Mouse (Mus musculus) gastrocnemius, postnatal 25 days (tissue): Measurements from ENCODE around the gene Cacfd1. TPM values are rescaled to one million over a fixed set of nuclear protein-coding genes. Genes with fewer than 3 reads are reported as not detected.

Experiments used
- DNase-seq: peaks from one replicate; pipeline ENCODE4 v3.0.0; 2022
- long read RNA-seq, 2 experiments: library from polyadenylated mRNA; stranded (forward); transcript quantifications; one replicate each; pipeline ENCODE4 v2.0.0; 2021
- total RNA-seq, 2 experiments: library from RNA; stranded (reverse); gene quantifications; 1 replicate in 1 of 2; 2 replicates in 1 of 2; pipeline ENCODE4 v1.2.3; 2021

Gene Cacfd1
- total RNA-seq = 10 to 100 TPM; 27.9 to 30.2 TPM
- long read RNA-seq, experiment 1, transcript Cacfd1-205 (5 exons, 2,689 nt) = major isoform, 12 of 30 reads
- long read RNA-seq, experiment 1, partial matches to known transcripts = 0 of 30 reads
- long read RNA-seq, experiment 1, other reads (novel, unspliced or antisense) = 15 of 30 reads
- long read RNA-seq, experiment 2, transcript Cacfd1-205 (5 exons, 2,689 nt) = major isoform, 26 of 52 reads
- long read RNA-seq, experiment 2, partial matches to known transcripts = 16 of 52 reads
- long read RNA-seq, experiment 2, other reads (novel, unspliced or antisense) = 4 of 52 reads

DNA sequence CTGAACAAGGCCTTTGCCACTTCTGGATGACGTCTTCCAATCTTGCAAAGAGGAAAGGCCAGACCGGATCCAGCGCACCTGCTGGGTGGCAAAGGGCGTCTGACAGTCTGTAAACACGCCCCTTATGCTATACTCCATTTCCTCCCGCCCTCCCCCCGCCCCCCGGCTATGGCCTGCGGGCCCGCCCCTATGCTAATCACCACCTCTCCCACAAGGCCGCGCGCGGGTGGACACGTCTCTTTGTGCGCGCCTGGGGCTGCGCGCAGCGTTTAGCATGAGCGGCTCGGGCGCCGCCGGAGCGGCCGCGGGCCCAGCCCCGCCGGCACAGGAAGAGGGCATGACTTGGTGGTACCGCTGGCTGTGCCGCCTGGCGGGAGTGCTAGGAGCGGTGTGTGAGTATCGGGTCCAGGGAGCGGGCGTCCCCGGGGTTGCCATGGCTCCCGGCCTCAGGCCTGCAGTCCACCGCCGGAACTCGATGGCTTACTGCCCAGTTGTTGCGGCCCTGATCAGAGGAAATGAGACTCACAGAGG is at the start of gene Cacfd1:
Cacfd1 (plus strand) TSS at position 213 of the 531 bp plus-strand sequence.
- DNase-seq = peak; percentile 86

DNA sequence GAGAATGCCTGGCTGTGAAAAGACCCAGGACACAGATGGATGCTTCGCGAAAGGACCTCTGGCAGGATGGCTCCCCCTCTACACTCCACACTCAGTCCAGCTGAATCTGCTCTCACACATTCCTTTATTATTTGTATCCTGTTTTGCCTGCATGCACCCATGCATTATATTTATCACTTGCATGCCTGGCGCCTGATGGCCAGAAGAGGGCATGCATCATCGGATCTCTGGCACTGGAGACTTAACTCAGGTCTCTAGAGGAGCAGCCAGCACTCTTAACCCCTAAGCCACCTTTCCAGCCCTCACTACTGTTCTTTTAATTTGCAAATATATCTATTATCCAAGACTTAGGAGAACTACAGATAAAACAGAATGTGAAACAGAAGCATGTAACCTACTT is 49.0 kb upstream of the Cacfd1 start:
- no peak for DNase-seq

DNA sequence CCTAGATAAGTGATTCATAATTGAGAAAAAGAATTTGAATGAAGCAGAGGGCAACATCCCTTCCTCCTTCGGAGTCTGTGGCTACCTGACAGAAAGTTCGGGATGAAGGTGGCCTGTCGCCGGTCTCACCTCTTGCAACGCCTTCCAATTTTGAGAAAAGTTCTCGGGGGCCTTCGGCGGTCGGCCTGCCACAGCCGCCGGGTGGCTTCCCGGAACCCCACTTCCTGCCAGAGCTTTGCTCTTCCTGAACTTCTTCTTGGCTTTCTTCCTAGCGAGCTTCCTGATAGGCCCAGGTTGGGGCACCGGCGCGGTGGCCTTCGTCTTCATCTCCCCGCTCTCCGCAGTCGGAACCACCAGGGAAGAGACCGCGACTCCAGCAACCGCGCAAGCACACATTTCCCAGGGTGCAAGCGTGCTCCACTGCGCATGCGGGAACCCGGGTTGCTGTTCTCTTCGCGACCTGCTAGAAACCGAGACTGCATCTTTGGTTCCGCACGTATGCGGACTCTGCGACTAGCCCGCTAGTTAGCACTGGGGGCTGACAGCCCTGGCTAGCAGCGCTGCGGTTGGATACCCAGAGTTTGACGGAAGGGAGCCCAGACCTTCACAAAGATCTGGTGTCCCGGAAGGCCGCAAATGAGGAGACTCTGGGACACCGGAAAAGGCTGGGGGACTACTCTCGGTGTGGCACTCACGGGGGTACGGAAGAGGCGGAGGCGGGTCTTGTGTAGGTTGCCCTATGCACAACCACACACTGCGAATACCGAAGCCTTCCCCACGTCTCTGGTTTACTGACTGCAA is 45.6 kb upstream of the Cacfd1 start, which contains the start of gene Rexo4:
Rexo4 (minus strand) TSS at position 464 of the 801 bp plus-strand sequence.
- DNase-seq = peak; percentile 90

DNA sequence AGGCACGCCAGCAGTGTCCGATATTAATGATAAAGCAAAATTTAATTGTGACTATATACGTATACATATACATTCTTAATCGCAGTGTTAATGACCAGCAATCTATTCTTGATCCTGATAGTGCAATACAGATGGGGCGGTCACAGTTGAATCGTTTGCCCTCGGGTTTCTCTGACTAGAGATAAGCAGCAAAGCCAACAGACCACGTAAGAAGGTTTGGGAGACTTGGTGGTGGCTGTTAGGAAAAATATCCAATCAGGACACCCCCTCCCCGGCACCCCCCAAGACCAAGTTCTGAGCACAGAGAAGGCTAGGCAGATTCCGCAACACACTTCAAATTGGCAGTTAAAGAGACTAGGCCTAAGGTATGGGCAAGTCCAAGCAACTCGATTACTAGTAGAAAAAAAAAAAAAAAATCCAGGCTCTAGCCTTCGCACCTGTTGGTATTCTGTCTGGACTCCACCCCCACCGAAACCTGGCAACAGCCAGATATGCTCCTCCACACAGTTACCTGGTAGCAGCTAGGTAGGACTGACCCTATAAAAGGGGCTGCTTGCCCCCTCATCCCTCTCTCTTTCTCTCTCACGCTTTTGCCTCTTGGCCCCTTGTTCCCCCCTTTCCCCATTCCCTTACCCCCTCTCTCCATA is 44.9 kb upstream of the Cacfd1 start:
- DNase-seq = no peak

DNA sequence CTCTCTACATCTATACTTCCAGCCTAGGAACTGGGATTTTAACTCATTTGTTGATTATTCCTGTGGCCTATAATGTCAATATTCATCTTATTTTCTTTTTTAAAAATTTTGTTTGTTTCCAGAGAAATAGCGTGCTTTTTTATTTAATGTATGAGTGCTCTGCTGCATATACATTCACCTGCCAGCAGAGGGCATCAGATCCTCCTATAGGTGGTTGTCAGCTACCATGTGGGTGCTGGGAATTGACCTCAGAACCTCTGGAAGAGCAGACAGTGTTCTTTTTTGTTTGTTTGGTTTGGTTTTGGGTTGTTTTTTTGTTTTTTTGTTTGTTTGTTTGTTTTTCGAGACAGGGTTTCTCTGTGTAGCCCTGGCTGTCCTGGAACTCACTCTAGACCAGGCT is 42.5 kb upstream of the Cacfd1 start:
- DNase-seq = no peak

DNA sequence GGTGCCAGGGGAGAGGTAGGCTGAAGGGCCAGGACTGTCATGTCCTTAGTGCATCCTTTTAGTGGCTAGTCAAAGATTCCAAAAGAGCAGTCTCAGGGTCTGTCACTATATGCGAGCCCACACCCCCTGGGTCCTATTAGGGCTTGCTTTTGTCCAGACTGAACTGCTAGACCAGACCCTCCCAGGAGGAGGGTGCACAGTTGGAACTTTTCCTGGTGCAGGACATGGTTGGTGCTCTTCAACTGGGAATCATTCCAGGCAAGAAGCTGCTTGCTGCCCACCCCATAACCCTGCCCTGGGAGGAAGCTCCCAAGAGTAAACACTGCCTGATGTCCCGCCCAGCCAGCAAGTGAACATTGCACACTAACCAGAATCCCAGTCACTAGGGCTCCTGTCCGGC is 36.6 kb upstream of the Cacfd1 start, which contains the start of gene Adamts13:
Adamts13 (plus strand) TSS at position 301 of the 400 bp plus-strand sequence.
- DNase-seq = no peak

DNA sequence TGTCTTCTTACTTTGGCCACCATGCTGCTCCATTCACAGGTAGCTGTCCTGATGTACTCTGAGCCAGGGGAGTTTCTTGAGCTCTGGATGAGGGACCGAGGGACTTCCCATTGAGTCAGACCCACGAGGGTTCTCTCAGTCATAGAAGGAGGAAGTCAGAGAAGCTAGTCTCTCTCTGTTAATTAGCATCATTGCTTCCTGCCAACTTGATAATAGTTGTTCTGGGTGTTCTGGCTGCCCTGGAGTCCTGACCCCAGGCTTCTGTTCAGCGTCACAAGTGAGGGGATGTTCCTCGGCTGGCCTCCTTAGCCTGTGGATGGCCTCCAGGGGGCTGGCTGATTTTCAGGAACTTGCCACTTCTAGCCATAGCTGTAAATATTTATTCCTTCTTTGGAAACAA is 35.8 kb upstream of the Cacfd1 start:
- no peak for DNase-seq

DNA sequence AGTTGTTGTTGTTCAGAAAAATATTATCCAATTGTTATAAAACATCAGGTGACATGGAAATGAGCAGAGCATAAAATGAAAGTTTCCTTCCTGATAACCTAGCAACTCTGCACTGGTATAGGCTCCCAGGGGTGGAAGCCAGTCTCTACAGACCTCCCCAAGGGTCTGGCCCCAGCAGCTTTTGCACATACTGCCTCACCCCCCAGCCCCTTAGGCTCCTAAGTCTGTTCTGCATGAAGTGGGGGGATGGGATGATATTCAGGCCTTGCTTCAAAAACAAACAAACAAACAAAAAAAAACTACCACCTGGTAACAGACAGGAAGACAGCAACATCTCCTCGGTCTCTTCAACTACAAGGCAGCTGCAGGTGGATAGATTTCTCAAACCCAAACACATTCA is 29.4 kb upstream of the Cacfd1 start:
- DNase-seq = no peak

DNA sequence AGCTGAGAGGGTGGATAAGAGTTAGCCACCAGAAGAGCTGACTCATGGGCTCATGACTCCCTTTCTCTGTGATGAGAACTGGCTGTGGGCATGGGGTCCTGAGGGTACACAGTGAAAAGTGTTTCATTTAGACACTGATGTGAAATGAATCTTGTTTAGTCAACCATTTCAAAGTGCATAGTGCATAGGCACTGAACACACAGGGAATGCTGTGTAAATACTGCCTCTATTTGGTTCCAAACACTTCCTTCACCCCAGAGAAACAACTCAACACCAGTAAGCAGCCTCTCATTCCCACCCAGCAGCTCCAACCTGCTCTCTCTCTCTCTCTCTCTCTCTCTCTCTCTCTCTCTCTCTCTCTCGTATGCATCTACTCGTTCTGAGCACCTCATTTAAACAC is 25.5 kb upstream of the Cacfd1 start:
- no peak for DNase-seq

DNA sequence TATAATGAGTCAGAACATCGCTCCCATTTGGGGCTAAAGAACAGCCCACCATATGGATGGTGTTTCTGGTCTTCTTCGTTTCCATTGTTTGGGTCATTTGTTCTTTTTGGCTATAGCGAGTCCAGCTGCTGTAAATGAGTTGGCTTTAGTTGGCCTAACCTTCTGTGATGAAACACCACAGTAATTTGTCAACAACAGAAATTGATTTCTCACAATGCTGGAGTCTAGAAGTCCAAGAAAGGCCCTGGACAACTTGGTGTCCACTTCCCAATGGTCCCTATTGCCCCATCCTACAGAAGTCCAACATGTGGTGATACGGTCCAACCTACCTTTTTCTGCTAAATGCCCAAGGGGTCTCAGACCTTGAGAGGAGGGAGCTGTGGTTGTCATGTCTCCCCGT is 25.1 kb upstream of the Cacfd1 start:
- no peak for DNase-seq

DNA sequence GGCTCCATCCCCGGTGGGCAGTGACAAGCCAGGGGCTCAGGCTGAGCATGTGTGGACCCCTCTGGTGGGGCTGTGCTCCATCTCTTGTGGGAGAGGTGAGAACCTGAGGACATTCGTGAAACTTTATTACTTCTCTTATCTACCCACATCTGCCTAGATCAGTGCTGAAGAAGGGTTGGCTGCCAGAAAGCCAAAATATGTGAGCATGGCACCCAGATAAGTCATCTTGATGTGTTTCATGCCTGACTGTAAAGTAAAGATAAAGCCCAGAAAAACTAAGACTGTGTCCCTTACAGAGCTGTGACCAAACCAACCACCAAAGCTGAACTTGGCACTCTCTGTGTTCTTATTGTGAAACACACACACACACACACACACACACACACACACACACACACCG is 15.8 kb upstream of the Cacfd1 start:
- no peak for DNase-seq

DNA sequence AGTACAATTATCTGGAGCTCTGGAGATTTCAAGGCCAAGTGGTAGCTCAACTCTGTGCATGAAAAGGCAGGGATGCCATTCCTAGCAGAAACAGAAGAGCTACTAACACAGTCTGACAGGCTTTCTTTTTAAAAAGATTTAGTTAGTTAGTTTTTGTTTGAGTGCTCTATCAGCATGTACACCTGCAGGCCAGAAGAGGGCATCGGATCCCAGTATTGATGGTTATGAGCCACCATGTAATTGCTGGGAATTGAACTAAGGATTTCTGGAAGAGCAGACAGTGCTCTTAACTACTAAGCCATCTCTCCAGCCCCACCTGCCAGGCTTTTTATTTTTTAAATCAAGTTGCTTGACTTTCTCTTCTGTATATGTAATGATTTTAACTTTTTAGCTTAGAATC is 12.2 kb upstream of the Cacfd1 start:
- no peak for DNase-seq

DNA sequence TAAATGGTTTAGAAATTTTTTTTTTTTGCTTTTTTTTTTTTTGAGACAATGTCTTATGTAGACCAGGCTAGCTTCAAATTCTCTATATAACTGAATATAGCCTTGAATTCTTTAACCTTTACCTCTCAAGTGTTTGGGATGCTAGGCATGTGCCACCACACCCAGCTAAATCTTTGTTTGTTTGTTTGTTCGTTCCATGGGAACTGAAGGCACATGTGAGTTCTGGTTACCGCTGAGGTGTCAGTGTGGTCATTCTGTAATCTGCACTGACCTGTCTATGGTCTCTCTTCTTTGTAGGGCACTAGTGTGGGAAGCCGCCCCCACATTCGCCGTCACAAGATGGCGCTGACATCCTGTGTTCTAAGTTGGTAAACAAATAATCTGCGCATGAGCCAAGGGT is 11.7 kb upstream of the Cacfd1 start:
- no peak for DNase-seq

DNA sequence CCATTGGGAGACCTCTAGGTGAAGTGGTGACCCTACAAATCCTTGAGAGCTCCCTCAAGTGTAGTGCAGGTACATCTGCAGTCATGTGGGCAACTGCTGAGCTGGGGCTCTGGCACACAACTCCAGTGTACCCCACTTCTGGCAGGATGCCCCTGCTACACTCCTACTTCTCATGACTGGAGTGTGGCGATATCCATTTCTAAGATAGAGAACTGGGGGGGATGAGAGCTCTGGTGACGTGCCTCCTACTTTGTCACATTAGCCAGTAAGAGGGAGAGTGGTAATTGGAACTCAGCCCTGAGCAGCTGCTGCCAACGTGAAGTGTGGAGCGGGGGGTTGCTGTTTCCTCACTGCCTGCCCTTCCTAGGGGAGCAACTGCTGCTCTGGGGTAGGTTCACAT is 3.5 kb upstream of the Cacfd1 start:
- no peak for DNase-seq

DNA sequence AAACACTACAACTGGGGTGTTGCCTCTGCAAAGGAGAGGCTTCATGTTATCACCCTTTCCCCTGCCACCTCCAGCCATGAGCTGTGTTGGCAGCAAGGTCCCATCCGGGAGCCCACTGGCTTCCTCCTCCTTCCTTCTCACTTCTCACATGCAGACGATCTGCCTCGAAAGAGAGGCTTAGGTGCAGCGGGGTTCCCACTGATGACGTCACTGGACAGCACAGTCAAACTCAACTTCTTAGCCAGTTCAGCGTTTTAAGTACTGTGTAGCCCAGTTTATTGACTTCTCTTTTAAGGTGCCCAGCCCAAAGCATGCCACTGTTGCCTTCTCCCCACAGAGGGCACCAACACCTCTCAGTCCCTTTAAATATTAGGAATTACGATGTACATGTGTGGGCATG is 2.0 kb upstream of the Cacfd1 start:
- DNase-seq = no peak

DNA sequence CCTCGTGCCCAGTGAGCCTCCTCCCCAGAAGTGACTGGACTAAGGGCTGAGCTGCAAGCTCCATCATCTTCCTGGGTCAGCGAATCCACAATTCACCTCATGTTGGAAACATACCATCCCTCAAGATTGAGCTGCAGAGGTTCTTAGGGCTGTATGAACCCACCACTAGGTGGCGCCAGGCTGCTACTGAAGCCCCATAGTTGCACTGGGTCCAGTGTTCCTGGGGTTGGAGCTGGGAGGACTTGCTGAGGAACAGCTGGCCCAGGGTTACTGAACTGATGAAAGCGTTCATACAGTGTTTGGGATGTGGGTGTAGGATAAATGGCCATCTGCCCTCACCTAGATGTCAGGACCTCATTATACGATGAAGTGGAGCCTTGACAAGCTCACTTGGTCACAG is 8.1 kb downstream of the Cacfd1 start:
- peak; percentile 40 for DNase-seq

DNA sequence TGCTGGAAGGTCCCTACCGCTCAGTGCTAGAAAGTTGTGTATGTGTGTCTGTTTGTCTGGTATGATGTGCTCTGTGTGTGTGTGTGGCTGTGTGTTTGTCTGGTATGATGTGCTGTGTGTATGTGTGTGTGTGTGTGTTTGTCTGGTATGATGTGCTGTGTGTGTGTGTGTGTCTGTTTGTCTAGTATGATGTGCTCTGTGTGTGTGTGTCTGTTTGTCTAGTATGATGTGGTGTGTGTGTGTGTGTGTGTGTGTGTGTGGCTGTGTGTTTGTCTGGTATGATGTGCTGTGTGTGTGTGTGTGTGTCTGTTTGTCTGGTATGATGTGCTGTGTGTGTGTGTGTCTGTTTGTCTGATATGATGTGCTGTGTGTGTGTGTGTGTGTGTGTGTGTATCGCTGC is 9.8 kb downstream of the Cacfd1 start:
- no peak for DNase-seq

DNA sequence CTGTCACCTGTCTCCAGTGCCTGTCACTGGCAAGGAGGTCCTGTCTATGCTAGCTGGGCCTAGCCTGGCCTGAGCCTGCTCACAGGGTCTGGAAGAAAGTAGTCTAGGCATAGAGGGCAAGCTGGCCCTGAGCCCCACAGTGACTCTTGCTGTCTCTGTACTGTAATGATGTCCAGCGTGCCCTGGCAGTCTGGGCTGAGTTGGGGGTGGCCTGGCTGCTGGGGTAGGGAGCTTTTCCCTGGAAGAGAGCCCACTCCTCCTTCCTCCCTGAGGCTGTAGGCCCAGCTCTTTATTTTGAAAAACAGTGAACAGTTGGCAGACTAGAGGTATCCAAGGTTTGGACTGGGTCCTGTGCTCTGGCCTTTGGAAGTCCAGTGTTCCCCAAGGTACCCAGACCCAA is 11.4 kb downstream of the Cacfd1 start:
- DNase-seq = no peak

DNA sequence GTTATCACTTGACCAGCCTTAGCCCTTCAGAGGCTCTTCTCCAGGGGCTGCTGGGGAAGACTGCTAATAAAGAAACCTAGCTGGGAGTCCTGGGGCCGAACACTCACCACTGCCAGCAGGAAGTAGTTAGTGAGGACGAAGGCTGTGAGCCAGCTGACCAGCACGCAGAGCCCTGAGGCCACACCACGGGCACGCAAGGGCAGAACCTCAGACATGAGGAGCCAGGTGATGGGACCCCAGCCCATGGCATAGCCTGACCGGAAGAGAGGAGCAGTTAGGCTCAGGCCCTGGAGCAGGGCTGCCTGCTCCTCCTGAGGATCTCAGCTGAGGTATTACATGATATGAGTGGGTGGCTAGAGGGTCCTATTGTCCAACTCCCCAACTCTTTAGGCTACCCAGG is 12.9 kb downstream of the Cacfd1 start:
- no peak for DNase-seq

DNA sequence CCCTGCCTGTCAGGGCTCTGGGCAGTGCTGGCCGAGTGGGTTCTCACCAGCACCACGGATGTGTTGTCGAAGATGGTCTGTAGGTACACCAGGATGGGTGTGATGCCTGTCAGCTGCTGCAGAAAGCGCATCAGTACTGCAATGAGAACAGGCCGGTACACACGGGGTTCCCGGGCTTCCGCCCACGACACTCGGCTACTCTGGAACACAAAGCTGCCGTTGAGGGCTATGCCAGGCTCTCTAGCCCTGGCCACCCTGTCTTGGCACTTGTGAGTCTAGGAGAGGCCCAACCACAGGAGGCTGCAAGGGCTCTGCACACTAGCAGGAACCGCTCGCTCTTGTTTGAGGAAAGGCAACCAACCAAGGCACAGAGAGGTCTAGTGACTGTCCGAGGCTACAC is 14.4 kb downstream of the Cacfd1 start:
- DNase-seq = no peak

DNA sequence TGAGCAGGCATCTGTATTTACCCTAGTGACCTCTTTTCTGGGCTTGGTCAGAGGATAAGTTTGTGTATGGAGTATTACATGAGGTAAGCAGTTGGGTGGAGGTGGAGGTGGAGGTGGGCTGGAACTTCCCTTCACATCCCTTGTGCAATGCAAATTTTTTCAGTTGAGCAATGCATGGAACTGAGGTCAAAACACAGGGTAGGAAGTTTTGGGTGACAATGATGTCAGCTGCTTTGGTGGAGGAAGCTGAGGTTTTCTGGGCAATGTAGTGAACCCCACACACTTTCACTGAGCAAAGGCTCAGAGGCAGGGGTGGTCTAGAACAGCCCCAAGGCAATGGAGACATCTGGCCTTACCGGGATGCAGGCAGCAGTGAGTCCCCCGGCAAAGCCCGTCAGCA is 15.8 kb downstream of the Cacfd1 start:
- no peak for DNase-seq

DNA sequence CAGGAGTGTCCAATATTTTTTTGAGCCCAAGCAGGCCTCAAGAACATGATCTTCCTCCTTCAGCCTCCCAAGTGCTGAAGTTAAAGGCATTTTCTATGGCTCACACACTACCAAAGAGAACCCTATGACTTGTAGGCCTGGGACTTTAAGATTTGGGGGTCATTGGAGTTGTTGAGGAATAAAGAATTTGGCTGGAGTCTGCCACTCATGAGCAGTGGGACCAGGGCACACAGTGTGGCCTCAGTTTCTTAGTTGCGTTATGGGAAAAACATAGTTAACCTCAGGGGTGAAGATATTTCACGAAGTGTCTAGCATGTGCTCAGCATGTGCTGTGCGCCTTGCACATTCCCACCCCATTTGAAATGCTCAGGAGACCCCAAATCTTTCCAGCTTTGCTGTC is 16.6 kb downstream of the Cacfd1 start:
- no peak for DNase-seq
